Mouse (Mus musculus) retina, postnatal 7 days (tissue): ENCODE measurements at regions not wholly inside any gene's neighbourhood (a gene's known extent, or its start where the extent isn't known, plus 50 kb on each side); places are given as distances from the start of the nearest gene placed in this dataset.

Experiments used
- DNase-seq: peaks from one replicate; pipeline ENCODE4 v3.0.0-alpha.2; 2012; ENCODE audit warnings: low read depth, low spot score

DNA sequence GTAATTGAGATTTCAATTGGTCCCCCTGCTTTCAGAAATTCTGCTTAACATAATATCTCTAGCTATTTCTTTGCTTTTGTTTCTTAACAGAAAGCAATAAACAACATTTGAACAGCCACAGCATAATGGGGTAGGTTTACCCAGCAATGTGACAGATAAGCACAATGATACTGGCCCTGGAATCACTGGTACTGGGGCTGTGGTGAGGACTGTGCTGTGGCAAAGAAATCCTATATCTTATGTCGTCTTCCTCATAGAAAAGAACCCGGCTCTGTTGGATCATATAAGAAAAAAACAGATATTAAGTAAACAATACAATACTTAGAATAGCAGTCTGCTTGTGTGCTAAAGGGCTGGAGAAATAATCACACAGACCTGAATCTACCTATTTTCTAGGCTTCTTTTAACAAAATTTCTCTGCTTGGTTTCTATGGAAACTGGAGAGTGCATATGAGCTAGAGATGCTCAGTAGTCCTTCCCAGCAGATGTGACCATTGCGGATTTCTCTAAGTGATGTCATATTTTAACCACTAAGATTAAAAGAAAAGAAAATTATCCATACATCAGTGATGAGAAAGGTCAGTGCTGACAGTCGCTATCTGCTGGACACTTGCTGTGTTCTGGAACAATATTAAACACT is 119.8 kb upstream of the Gnao1 start:
- DNase-seq, result no peak

DNA sequence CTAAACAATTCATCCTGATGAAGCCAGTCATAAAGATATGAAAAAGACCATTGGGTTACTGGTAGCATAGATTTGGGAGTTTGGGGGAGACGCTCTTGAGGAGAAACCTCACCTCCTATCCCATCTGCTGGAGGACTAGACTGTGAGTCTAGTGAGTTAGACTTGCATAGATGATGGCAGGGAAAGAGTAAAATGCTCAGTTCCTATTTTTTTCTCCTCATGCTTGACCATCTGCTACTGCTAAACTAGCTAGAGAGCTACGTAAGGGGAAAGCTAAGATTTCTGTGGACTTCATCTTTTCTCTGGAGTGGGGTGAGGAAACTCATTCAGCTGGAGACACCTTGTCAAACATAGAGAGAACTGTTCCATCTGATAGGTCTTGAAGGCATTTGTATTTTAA is 118.4 kb upstream of the Gnao1 start:
- DNase-seq, result no peak

DNA sequence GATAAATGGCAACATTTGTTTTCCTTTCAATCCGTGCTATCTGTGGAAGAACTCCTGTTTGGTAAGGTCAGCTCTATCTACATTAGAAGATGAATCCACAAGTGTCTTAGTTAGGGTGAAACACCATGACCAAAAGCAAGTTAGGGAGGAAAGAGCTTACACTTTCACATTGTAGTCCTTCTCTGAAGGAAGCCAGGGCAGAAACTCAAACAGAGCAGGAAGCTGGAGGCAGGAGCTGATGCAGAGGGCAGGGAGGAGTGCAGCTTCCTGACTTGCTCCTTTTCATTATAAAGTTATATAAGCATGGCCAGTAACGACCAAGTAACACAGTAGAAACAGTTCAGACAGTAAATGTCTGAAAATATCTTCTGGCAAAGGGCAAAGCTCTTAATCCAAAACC is 117.9 kb upstream of the Gnao1 start:
- no peak for DNase-seq

DNA sequence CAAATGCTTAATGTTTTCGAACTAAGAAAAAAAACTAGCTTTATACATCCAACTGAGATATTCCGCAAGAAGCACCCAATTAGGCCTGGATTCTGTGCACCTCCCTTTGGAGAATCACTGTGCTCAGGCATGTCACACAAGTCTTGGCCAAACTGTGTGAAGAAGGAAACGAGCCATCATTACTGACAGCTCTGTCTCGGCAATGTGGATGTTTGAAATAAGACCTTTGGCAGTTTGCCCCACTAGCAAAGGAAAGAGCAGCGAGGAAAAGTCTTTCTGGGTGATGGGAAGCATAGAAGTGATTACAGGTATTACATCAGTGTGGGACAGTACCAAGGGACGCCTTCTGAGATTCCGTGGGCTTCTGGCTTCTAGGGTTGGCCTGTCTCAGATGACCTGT is 112.6 kb upstream of the Gnao1 start:
- no peak for DNase-seq

DNA sequence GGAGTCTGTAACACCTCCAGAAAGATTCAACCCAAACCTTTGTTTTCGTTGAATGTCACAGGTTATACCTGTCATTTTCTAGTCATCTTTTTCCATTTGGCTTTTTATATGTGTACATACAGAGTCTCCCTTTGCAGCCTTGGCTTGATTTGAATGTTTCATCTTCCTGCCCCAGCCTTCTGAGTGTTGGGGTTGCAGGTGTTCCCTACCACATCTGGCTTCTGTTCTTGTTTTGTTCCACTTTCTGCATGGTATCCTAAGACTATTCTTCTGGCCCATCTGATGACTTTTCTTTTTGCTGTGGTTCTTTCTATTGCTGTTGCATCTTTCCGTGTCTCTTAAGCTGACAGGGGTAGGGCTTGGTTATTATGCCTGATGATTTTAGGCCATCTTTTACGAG is 111.3 kb upstream of the Gnao1 start:
- DNase-seq, result no peak

DNA sequence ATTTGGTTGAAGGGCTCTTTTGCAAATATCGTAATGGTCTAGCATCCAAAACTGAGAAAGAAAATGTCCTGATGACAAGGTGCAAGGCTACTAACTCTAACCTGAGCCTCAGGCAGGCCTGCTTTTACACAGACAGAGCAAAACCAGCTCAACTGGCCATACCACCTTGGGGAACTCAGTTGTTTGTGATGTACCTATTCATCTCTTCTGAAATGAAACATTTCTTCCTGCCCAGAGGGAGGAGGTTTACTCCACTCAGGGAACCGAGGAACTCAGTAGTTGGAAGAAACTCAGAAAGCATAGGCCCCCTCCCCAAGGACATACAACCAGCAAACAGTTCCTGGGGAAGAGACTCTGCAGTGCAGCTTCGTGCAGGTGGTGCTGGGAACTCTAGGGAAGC is 108.4 kb upstream of the Gnao1 start:
- no peak for DNase-seq

- no peak for DNase-seq
Observed at GRCm38 (mm10) chr8:93712066-93712706, 97.6 kb upstream of the Gnao1 start.

DNA sequence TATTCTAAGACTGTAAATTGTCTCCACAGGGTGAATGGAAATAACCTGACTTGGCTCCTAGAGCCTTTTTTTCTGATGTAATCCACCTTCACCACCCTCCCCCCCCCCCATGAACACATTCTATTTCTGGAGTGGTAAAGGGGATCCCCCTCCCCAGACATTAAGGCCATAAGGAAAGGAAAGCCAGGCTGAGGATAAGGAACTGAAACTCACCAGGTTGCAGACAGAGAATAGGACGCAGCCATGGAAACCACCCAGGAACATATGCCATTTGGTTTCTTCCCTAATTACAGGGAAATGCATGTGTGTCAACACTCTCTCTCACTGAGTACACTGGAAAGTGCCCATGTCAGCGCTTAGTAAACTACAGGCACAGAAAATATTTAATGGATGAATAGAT is 96.5 kb upstream of the Gnao1 start:
- no peak for DNase-seq

GRCm38 (mm10) chr8:93724896-93725489 is 84.8 kb upstream of the Gnao1 start:
- no peak for DNase-seq

DNA sequence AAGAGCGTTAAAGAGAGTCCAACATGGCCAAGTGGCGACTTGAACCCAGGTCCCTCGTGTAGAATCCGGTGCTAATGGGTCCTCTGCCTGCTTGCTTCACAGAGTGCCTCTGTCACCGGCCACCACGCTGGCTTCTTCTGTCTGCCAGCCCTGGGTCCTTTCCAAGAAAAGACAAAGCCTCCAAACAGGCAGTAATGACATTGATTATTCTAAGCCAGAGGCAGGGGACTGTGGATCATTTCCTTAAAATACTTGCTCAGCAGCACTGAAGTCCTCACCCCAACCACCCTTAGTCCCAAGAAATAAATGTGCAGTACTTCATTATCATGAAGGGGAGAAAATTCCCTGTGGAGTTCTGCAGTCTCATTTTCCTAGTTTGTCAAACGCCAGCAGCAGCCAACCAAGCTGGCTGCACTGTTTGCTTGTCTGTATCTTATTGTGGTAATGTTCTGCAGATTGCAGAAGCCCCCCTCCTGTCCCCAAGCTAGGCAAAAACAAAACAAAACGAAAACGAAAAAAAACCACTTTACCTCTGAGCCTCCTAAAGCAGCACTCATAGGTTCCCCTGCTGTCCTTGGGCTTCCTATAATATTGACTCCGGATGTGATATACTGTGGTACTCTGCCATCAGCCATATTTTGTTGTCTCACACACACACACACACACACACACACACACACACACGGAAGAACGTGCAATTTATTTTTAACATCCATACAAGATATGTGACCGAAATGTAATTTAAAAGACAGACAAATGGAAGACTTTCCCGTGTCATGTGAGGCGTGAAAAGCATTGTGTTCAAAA is 80.4 kb upstream of the Gnao1 start:
- DNase-seq, result no peak

- DNase-seq, result no peak
Observed at GRCm38 (mm10) chr8:93730738-93731700, 78.7 kb upstream of the Gnao1 start.

DNA sequence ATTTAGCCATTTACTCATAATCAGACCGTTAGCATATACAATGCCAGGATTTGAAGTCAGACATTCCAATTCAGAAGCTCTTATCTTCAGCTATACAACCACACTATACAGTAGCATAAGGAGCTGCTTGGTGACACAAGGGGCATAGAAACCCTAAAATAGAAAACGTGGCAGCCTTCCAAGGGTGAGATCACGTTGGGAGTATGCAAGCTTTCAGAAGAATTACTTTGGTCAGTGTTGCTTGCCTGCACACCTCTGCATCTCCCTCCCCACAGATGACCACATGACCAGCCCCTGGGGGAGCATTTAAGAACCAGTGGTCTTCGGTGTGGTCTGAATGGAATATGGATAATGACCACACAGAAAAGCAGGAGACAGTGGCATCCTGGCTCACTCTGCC is 74.9 kb upstream of the Gnao1 start:
- DNase-seq, result no peak

DNA sequence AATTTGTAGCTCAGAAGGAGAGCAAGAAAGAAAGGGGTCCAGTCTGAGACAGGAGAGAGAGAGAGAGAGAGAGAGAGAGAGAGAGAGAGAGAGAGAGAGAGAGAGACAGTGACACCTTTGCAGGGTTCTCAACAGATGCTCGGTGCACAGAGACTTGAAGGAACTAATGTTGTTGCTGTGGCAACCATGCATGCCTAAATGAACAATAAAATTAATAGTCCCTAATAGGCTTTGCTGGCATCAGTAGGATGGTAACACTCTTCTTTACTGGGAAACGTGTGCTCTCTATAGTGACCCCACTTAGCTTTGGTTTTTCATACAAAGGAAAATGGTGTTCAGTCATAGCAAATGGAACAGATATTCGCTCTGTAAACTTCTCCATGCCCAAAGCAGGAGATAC is 69.5 kb upstream of the Gnao1 start:
- no peak for DNase-seq

GRCm38 (mm10) chr8:93748720-93749119 is 61.0 kb upstream of the Gnao1 start:
- DNase-seq, result no peak

DNA sequence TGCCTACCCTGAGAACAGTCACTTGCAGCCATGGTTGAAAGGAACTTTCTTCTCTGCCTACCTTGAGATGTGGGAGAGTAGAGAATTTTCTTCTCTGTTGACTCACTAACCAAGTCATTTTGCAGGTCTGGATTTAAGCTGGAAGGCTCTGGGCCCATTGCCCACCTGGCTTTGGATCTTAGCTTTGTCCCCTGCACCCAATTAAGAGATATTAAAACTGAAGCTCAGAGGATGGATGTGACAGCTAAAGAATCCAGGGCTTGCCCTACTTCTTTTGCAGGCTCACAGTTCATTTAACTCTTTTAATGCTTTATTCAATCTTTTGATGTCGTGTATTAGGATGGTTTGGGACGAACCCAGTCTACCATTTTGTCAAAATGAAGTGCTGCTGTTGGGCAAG is 58.8 kb upstream of the Gnao1 start:
- DNase-seq, result no peak

DNA sequence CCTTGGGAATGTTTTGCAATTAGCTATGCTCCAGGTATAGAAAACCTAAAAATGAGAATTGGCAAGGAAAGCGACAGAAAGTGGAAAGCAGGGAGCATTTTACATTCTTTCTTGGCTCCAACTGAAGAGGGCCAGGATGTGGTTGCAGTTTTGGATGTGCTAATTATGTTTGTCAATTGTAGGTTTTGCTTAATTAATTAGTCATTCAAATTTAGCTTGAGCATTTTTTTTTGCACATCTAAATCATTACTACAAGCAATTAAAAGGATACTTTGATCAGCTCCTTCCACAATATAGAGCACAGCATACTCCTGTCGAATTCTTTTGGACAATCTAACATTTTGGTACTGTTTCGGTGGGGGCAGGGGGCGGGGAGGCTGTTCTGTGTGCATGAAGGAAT is 53.8 kb upstream of the Gnao1 start:
- no peak for DNase-seq
